Mouse (Mus musculus) embryo, embryonic 10.5 days (tissue): ENCODE measurements at regions not wholly inside any gene's neighbourhood (a gene's known extent, or its start where the extent isn't known, plus 50 kb on each side); places are given as distances from the start of the nearest gene placed in this dataset.

Source experiments
- DNase-seq: peaks from one replicate; pipeline ENCODE4 v3.0.0-alpha.2; 2015; ENCODE audit warnings: low spot score

- no peak for DNase-seq
These were observed 233.4 kb downstream of the Cryba4 start for GRCm38 (mm10) chr5:112018925-112019324.

GRCm38 (mm10) chr5:112020882-112021281, 231.4 kb downstream of the Cryba4 start:
- DNase-seq = no peak

- DNase-seq = peak; percentile 55
These were observed 222.4 kb downstream of the Cryba4 start for GRCm38 (mm10) chr5:112029955-112030354.

DNA sequence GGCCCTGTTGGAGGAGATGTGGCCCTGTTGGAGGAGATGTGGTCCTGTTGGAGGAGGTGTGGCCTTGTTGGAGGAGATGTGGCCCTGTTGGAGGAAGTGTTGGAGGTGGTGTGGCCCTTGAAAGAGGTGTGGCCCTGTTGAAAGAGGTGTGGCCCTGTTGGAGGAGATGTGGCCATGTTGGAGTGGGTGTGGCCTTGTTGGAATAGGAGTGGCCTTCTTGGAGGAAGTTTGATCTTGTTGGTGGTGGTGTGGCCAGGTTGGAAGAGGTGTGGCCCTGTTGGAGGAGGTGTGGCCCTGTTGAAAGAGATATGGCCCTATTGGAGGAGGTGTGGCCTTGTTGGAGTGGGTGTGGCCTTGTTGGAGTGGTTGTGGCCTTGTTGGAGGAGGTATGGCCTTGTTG, 220.3 kb downstream of the Cryba4 start:
- no peak for DNase-seq

DNA sequence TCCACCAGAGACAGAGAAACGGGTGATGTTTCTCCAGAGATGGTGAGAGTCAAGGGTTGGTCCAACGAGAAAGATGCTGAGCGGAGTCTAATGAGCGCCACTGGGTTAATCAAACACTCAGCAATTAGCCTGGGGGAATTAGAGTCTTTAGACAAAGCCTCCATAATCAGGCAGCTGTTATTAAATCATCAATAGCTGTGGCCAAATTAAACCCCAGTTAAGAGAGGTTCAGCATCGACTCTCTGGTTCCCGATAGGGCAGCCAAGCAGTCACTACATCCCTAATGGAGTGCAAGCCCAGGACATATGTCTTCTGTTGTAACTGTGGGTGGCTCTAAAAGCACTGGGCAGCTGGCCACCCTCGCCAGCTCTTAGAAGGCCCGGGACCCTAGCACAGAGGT, 216.9 kb downstream of the Cryba4 start:
- no peak for DNase-seq

DNA sequence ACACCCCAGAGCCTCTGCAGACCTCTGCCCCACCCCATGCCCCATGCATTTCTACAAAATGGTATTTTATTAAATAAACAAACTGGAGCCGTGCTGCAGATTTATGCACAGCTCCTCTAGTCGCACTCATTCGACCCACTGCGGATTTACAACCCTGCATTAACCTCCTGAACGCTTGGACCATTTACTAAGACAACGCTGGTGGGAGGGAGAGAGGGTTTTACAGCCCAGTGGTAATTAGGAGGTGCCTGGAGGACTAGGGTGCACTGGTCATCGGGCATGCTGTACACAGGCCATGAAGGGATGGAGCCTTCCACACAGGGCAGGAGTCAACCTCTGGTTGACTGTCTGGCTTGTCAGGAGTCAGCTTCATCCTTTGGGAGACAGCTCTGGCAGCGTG, 215.2 kb downstream of the Cryba4 start:
- no peak for DNase-seq

GRCm38 (mm10) chr5:112039645-112040372, 212.5 kb downstream of the Cryba4 start:
- DNase-seq = no peak

- DNase-seq = no peak
These were observed 211.6 kb downstream of the Cryba4 start for GRCm38 (mm10) chr5:112040678-112041077.

DNA sequence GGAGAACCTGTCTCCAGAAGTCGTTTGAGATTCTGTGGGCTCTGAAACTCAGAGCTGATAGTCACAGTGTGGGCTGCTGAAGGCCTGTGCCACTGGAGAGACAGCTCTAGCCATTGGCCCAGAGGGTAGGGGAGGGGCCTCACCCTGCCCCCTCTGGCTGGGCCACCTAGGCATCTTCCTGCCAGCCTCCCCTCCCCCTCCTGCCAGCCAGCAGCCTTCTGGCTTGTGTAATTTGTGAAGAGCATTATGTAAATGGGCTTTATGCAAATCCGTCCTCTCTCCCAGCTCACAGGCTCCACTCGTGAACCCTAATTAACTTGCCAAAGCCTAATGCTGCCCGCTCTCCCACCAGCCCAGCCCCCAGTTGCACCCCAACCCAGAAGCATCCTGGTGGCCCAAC, 211.0 kb downstream of the Cryba4 start:
- DNase-seq = no peak

- DNase-seq = no peak
These were observed 210.1 kb downstream of the Cryba4 start for GRCm38 (mm10) chr5:112042236-112042635.

- no peak for DNase-seq
These were observed 202.1 kb downstream of the Cryba4 start for GRCm38 (mm10) chr5:112050046-112050782.

- no peak for DNase-seq
These were observed 201.4 kb downstream of the Cryba4 start for GRCm38 (mm10) chr5:112050906-112051305.

DNA sequence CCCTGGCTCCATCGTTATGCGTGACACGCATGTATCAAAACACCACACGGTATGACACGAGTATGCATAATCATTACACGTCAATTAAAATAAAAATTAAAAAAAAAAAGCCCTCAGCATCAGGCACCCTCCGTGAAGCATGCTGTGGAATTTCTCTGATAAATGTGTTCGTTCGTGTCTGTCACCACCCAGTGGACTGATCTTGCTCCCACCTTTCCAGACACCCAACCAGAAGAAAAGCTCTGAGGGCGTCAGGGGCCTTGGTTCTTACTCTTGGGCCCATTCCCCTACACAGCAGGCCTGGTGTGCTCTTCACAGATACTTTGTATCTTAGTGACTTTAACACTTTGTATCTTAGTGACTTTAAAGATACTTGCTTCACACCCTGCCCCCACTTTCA, 200.5 kb downstream of the Cryba4 start:
- DNase-seq = no peak

DNA sequence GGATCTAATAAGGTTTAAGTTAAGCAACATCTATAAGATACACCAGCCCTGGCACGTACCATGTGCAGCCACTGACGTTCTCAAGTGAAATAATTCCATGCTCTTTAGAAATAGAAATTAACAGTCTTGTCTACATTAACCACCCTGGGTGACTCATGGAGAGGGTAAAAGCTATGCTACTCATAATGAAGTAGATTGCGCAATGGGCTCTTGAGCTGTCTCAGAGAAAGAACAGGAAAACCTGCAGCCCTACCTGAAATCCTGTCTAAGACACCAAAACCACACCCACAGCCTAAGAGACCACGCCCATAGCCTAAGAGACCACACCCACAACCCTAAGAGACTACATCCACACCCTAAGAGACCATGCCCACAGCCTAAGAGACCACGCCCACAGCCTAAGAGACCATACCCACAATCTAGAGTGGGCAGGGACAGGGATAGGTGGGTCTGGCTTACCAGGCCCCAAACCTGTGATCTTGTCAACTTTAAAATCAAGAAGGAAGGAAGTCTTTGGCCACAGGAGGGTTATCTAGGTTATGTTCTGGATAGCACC, 198.6 kb downstream of the Cryba4 start:
- no peak for DNase-seq

DNA sequence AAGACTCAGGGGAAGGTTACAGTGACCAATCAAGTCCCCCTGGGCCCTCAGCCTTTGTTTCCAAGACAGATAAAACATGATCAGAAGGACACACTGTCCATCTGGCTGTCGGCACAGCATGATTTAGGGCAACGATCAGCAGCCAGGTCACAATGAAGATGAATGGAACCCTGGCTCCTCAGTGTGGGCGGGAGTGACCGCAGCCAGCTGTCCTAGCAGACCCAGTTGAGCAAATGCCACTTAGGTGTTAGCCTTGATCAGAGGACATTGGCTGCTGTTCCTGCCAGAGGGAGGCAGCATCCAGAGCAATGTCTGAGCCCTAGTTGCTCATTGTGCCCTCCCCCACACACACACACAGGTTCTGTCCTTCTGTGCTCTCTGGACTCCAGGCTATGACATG, 197.3 kb downstream of the Cryba4 start:
- no peak for DNase-seq

DNA sequence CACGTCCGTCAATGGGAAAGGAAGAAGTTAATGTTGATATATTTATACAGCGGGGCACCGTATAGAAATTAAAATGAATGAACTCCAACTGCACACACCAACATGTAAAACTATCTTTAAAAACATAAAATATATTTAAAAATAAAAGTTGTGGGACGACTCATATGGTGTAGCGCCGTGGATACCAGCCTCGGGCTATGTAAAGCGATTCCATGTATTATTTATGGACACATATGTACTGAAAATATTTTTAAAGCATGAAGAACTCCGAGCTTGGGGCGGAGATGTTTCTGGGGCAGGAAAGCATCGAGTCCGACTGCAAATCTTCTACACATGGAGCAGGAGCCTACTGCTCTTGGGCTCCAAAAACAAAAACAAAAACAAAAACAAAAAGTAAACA, 182.4 kb downstream of the Cryba4 start:
- DNase-seq = no peak

DNA sequence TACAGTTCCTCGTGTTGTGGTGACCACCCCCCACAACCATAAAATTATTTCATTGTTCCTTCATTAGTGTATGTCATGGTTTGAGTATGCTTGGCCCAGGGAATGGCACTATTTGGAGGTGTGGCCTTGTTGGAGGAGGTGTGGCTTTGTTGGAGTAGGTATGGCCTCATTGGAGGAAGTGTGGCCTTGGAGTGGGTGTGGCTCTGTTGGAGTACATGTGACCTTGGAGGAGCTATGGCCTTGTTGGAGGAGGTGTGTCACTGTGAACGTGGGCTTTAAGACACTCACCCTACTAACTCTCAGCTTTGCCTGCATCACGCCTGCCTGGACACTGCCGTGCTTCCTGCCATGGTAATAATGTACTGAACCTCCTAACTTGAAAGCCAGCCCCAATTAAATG, 179.9 kb downstream of the Cryba4 start:
- DNase-seq = no peak

DNA sequence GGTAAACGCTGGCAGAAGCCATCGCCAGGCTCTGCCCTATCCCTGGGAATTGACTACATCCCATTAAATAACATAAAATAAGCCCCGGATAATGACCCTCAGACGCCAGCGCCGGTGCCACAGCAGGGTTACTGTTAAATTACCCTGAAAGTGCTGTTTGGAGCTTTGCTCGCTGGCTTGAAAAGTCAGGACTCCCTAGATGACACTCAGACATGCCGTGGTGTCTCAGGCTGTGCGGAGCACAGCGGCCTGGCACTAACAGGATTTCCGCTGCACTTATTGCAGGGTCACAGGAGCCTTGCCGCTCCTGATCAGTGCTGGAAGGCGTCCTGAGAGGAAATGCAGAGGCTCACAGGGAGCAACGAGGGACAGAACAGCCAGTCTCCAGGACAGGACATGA, 175.2 kb downstream of the Cryba4 start:
- peak; percentile 24 for DNase-seq

- DNase-seq = peak; percentile 80
These were observed 174.3 kb downstream of the Cryba4 start for GRCm38 (mm10) chr5:112077840-112078600.

DNA sequence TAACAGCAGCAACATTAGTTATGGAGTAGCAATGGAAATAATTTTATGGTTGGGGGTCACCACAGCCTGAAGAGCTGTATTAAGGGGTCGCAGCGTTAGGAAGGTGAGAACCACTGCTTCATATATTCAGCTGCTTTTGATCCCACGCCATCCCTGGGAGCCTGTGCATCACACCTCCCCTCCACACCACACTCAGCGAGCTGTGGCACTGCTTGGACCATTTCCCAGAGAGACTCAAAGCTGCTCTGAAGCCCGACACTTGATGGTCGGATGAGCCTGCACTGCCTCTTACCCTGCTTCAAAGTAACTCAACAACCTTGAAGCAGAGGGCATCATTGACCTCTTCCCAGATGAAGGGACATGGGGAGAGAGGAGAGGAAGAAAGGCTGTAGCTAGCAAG, 171.3 kb downstream of the Cryba4 start:
- DNase-seq = no peak

GRCm38 (mm10) chr5:112091867-112092535, 160.3 kb downstream of the Cryba4 start:
- no peak for DNase-seq
